ENCODE assay signal across 12 mouse cellular contexts in genomic region chr16:77128683-77129082, GRCm38 (mm10).
DNase-seq lines count a peak whose midpoint lies in the region; ATAC-seq and TF ChIP-seq lines count a peak whose summit lies in the region.
"Had no signal": no experiment of that assay in that cellular context is flagged by ENCODE, and none has a peak within 500 bp of the region (broad histone marks: within the 10 kb centered on the region; RNA-seq: fewer than 3 reads in every experiment).

No protein-coding gene starts in this region.

- H3K4me3 ChIP-seq in heart, postnatal 0 days (ENCODE audit: low read depth, low read length) = no peak overlapping the region
- H3K4me3 ChIP-seq in midbrain, embryonic 15.5 days = no peak overlapping the region
- H3K4me3 ChIP-seq: heart, embryonic 13.5 days had no signal

- H3K4me2 ChIP-seq in heart, postnatal 0 days (ENCODE audit: low read depth, low read length) = no peak overlapping the region
- H3K4me2 ChIP-seq in midbrain, embryonic 15.5 days = no peak overlapping the region
- H3K4me2 ChIP-seq: heart, embryonic 13.5 days had no signal

- no peak overlapping the region for H3K9ac ChIP-seq in heart, postnatal 0 days (replicated peaks; ENCODE audit: low read depth, low read length)
- no peak overlapping the region for H3K9ac ChIP-seq in midbrain, embryonic 15.5 days
- H3K9ac ChIP-seq: heart, embryonic 13.5 days had no signal

- no peaks in the 10 kb centered on the region for H3K4me1 ChIP-seq in heart, postnatal 0 days (ENCODE audit: control insufficient read depth, insufficient read depth)
- H3K4me1 ChIP-seq in midbrain, embryonic 15.5 days = peaks cover 9% of the 10 kb centered on the region
- H3K4me1 ChIP-seq: heart, embryonic 13.5 days had no signal

- H3K36me3 ChIP-seq in heart, postnatal 0 days (replicated peaks; ENCODE audit: control insufficient read depth, insufficient read depth, low read length) = no peaks in the 10 kb centered on the region
- H3K36me3 ChIP-seq in midbrain, embryonic 15.5 days (replicated peaks) = no peaks in the 10 kb centered on the region
- H3K36me3 ChIP-seq: heart, embryonic 13.5 days had no signal

- no peaks in the 10 kb centered on the region for H3K9me3 ChIP-seq in heart, postnatal 0 days (replicated peaks; ENCODE audit: control insufficient read depth, low read length)
- H3K9me3 ChIP-seq in midbrain, embryonic 15.5 days = no peaks in the 10 kb centered on the region
- H3K9me3 ChIP-seq: heart, embryonic 13.5 days had no signal

- DNase-seq in heart, postnatal 0 days (ENCODE audit: low spot score) = peak; percentile 52
- no peak for DNase-seq in heart, postnatal 36 days
- peak; percentile 28 for DNase-seq in MEL-GATA-1-ER (ENCODE audit: extremely low read depth, low read depth)
- DNase-seq in embryo, embryonic 11.5 days (ENCODE audit: low read depth, low spot score) = peak; percentile 29
- no peak for DNase-seq in thymus, postnatal 36 days
- no peak for DNase-seq in thymus, postnatal 14 days
- DNase-seq in gastrocnemius, postnatal 10 days = no peak
- DNase-seq: cerebellum, postnatal 36 days; lung, postnatal 10 days; right cerebral cortex, postnatal 14 days had no signal

- no peak for ATAC-seq in heart, postnatal 0 days (ENCODE audit: insufficient read depth, low read depth)
- peak; percentile 54 for ATAC-seq in midbrain, embryonic 15.5 days (replicated peaks)

- WGBS in heart, postnatal 0 days = 27% methylated on average over 5 of the region's 5 CpGs
- WGBS in midbrain, embryonic 15.5 days = 22% methylated on average over 5 of the region's 5 CpGs

- no peak overlapping the region for H3K27ac ChIP-seq in heart, postnatal 0 days (ENCODE audit: low read depth)
- no peak overlapping the region for H3K27ac ChIP-seq in midbrain, embryonic 15.5 days
- H3K27ac ChIP-seq: heart, embryonic 13.5 days had no signal

- no peak for TF ChIP-seq EP300 in heart, postnatal 0 days (IDR thresholded peaks at IDR 0.05; ENCODE audit: low read depth)

- peak; percentile 58 for TF ChIP-seq CTCF in heart, postnatal 0 days (IDR thresholded peaks at IDR 0.05; ENCODE audit: low read depth)

- no peaks in the 10 kb centered on the region for H3K27me3 ChIP-seq in heart, postnatal 0 days (ENCODE audit: control insufficient read depth, insufficient read depth, low read length)
- no peaks in the 10 kb centered on the region for H3K27me3 ChIP-seq in midbrain, embryonic 15.5 days (replicated peaks)
- H3K27me3 ChIP-seq: heart, embryonic 13.5 days had no signal

- intact Hi-C loops in heart, postnatal 36 days (cut with DNase I) = loop anchor here (5.0 to 10.0 kb wide), 3 partner anchors 319 to 1216 kb away; no protein-coding TSS in a partner anchor

Comparison
In these comparisons a context has a peak if more than half of its experiments do, and no peak if none do; other contexts are left out.
1. DNase-seq: peak in heart, postnatal 0 days (single experiment), MEL-GATA-1-ER (single experiment) and embryo, embryonic 11.5 days (single experiment); none in heart, postnatal 36 days (0 of 2), thymus, postnatal 36 days (0 of 2), thymus, postnatal 14 days (single experiment) and gastrocnemius, postnatal 10 days (single experiment).